Mouse (Mus musculus) layer of hippocampus, postnatal 25 days (tissue): ENCODE results near the gene Speg. TPM values are rescaled to one million over a fixed set of nuclear protein-coding genes. Genes with fewer than 3 reads are reported as not detected.

ENCODE experiments used
- DNase-seq, 2 experiments: peaks; one replicate each; pipeline ENCODE4 v3.0.0; 2022; ENCODE audit warnings: mixed read lengths in 2 of 2, low spot score in 1 of 2; ENCODE audit errors: extremely low spot score in 1 of 2
- total RNA-seq, 2 experiments: library from RNA; stranded (reverse); gene quantifications; 2 replicates each; pipeline ENCODE4 v1.2.3; 2021

The Speg gene
- total RNA-seq, 2 experiments from 2014 or later: 154 to 196 TPM

- no peak for DNase-seq
Observed at GRCm38 (mm10) chr1:75455948-75456347, 80.9 kb downstream of the Speg start.

DNA sequence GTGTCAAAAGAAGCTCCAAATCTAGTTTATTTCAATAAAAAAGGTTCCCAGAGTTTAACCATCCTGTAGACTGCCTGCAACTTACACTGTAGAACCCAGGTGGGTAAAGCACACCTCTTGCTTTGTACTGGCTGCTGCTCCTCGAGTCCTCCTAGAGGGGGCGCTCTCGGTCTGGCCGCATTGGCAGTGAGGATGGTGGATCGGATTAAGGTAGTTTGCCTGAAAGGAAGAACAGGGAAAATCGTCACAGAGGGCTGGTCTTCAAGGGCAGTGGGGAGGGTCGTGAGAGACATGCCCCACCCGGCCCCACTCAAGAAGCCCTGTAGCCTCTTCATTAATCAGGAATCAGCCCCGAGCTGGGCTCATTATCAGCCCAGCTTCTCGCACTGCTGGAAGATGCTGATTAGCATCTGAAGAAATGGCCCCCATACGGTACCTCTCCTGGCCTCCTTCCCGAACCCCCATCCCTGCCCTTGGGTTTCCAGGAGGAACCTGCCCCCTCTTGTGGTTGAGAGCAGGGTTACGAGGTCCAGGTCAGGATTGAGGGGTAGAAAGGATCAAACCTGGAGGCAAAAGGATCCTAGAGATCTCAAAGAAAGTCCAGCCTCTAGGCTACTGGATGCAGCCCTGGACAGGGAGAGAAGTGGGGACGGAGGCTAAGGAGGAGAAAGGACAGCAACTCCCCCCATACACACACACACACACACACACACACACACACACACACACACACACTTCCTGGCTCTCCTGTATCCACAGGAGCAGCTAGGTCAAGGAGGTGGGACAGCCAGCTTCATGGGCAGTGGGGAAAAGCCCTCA lies 81.9 kb downstream of the Speg start:
- DNase-seq: no peak

- no peak for DNase-seq
Observed at GRCm38 (mm10) chr1:75457710-75458024, 82.6 kb downstream of the Speg start.

- no peak for DNase-seq
Observed at GRCm38 (mm10) chr1:75458025-75458788, 83.1 kb downstream of the Speg start.

DNA sequence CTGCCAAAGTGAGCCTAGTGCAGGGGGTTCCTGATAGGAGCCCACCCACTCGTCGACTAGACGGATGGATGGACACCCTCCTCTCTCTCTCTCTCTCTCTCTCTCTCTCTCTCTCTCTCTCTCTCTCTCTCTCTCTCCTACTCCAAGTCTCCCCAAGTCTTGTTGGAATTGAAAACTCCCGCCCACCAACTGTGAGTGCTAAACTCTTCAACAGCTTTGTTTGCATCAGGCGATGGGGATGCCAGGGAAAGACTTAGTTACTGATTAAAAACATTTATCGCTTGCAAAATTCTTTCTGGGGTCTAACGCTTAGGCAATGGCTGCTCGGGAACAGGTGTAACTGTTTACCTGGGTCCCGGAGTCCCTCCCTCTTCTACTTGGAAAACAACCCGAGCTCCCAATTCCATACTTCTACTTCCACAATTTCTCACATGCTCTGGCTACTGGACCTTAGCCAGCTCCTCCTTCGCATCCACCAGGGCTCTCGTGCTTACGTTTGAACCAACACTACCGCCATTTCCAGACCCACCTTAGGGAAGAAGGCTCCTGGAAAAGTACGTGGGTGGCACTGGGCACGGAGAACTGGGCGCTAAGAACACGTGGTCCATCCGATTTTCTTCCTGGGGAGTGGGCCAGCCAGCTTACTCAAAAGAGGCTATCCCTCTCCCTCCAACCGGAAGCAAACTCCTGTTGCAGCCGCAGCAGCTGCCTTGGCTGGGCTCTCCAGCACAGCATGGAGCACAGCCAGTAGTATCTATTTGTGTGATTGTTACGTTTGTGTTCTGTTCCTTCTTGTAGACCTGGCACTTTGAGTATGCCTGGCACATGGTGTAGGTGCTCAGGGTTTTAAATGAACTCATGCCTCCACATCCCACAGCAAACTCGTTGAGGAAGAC lies 83.9 kb downstream of the Speg start:
- peak in 1 of 2 experiments; percentile 47 for DNase-seq

DNA sequence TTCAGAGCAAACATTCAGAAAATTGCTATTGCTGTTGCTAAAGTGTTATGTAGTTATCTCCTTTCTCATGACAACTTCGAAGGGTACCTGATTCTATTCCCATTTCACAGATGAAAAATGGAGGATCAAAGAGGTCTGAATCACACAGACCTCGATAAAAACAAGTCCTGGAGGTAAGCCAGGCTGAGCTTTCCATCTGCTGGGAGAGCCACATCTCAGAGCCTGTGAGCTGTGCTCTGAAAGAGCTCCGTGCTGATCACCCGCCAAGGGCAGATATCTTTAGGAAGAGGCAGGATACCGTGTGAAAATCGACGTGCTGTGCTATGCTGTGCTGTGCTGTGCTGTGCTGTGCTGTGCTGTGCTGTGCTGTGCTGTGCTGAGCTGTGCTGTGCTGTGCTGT lies 85.2 kb downstream of the Speg start:
- DNase-seq: no peak

DNA sequence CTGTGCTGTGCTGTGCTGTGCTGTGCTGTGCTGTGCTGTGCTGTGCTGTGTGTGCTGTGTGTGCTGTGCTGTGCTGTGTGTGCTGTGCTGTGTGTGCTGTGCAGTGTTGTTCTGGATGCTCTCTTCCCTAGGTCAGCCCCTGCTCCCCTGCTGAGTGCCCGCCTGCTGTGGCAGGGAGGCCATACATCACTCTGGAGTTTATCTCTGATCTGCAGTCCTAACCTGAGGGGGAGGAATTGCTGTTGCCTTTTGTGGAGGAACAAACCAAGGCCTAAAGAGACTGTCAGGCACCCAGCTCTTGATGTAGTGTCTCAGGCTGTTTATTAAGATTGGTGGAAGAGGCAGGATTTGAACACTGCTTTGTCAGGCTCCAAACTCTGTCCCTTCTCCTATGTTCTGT lies 87.5 kb downstream of the Speg start:
- no peak for DNase-seq

DNA sequence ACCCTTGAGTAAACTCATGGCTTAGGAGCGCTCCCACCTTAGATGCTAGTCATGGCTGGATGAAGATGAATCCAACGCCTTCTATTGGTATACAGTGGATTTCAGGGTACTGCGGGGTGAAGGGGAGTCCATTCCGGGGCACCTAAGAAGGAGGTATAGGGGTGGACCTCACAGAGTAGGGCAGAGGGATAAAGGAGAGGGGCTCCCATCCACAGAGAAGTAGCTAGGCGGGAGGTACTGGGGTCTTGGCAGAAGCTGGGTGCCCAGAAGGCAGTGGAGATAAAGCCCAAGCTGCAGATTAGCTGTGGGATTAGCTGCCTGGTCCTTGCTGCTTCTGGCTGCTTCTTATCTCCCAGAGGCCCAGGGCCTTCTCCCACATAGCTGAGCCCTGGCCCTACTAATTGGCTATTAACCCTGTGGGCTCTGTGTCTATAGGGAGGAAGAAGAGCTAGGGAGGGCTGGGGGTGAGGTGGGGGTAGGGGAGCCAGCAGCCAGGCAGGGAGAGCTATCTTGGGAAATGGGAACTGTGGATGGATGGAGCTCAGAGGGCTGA lies 88.6 kb downstream of the Speg start:
- no peak for DNase-seq

DNA sequence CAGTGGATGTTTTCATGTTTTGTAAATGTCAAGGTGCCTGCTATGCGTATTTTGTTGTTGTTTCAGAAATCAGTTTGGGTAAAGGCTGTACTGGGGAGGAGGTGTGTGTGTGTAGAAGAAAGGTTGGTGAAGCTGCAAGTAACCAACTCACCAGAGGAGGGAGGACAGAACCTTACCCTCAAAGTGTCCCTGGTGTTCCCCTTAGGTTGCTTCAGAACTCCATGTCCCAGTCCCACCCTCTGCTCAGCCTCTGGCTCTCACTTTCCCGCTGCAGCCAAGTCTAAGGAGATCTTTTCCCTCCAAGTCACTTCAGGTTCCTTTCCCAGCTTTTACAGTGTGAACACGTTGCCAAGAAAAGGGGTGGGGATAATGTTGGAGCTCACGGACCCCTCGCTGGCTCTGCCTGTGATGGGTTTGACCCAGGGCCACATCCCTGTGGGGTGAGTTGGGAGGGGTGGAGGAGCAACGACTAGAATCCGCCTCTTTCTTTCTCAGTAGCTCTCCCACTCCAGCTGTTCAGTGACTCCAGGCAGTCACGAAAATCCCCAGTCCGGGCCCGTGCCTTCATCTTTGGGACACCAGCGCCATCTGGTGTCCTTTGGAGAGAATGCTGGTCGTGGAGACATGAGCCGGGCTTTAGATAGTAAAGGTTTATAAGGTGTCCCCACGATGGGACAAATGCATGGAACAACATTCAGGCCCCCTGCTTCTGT lies 92.3 kb downstream of the Speg start:
- DNase-seq: peak; percentile 78 to 79

- no peak for DNase-seq
Observed at GRCm38 (mm10) chr1:75469287-75469825, 94.3 kb downstream of the Speg start.

GRCm38 (mm10) chr1:75476441-75476840 lies 101.3 kb downstream of the Speg start:
- DNase-seq: no peak

- DNase-seq: peak; percentile 83 to 85
Observed at GRCm38 (mm10) chr1:75477264-75477965, 102.3 kb downstream of the Speg start.

GRCm38 (mm10) chr1:75477966-75478290 lies 102.8 kb downstream of the Speg start:
- no peak for DNase-seq

GRCm38 (mm10) chr1:75478497-75478896 lies 103.4 kb downstream of the Speg start:
- DNase-seq: no peak

DNA sequence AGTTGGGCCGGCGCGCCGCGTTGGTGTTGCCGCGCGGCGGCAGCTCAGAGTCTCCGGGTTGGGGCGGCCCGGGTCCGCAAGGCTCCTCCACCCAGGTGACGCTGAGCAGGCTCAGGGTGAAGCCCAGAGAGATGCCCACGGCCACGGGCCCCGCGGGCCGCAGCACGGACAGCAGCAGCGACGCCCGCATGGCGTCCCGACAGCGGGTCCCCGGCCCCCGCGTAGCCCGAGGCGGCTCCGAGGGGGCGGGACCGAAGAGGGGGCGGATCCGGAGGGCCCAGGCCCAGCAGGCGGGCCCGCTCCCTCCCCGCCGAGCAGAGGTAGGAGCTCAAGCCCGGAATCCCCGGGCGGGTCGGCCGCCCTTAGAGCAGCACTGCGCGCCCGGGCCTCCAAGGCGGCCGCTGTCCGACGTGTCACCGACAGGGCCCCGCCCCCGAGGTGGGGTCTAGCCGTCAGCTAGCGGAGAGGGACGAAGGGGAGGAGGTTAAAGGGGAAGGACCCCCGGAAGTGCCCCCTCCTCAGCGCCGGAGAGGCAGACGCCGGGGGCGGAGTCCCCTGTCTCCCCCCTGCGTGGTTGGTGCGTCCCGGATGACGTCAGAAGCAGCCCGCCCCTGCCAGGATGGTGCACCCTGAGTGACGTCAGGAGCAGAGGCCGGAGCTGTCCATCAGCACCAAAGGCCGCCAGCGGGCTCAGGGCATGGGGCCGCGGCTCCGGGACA lies 104.0 kb downstream of the Speg start, which contains the start of the genes Chpf and Tmem198:
Gene Chpf (minus strand): TSS at position 392 of the 719 bp plus-strand sequence.
Gene Tmem198 (plus strand): TSS at position 617 of the 719 bp plus-strand sequence.
- peak; percentile 94 to 98 for DNase-seq

GRCm38 (mm10) chr1:75479635-75479989 lies 104.5 kb downstream of the Speg start:
- no peak for DNase-seq

- DNase-seq: no peak
Observed at GRCm38 (mm10) chr1:75480036-75480435, 104.9 kb downstream of the Speg start.

- DNase-seq: no peak
Observed at GRCm38 (mm10) chr1:75480735-75481134, 105.6 kb downstream of the Speg start.
